5 mouse cellular contexts compared by ENCODE assay signal in the genomic region with DNA sequence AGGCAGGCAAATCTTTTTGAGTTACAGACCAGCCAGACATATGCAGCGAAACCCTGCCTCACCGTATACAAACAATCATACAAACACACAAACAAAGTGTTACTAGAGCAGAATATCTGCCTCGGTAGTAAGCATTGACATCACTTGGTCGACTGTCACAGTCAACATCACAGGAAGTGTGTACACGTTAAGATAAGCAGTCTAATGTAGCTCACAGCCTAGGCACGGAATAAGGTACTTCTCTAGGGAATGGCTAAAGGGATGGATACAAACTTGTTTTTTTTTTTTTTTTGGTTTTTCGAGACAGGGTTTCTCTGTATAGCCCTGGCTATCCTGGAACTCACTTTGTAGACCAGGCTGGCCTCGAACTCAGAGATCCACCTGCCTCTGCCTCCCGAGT. TPM values are rescaled to one million over a fixed set of nuclear protein-coding genes. Genes with fewer than 3 reads are reported as not detected.
DNase-seq lines count a peak whose midpoint lies in the region; ATAC-seq lines count a peak whose summit lies in the region.
"Not testable (repeated sequence)": the region's sequence is repeated elsewhere in the genome, so short reads cannot be mapped to it uniquely, and the experiment has no call there.

No protein-coding gene starts in this region.

- not testable (repeated sequence) for H3K9ac ChIP-seq in liver, embryonic 13.5 days

- not testable (repeated sequence) for H3K4me2 ChIP-seq in liver, embryonic 13.5 days

- H3K27me3 ChIP-seq in liver, embryonic 13.5 days: not testable (repeated sequence)

- H3K9me3 ChIP-seq in liver, embryonic 13.5 days (replicated peaks): not testable (repeated sequence)

- not testable (repeated sequence) for H3K4me3 ChIP-seq in liver, embryonic 13.5 days (replicated peaks)

- DNase-seq in 416B (ENCODE audit: low read depth): peak; percentile 46
- DNase-seq in MEL-GATA-1-ER (ENCODE audit: extremely low read depth, low read depth): peak; percentile 61
- peak; percentile 10 for DNase-seq in induced T-regulatory cell, adult 2 months (ENCODE audit: low read depth)
- not testable (repeated sequence) for DNase-seq in liver, embryonic 13.5 days

- 39% methylated on average over 9 of the region's 9 CpGs for WGBS in liver, embryonic 13.5 days (ENCODE audit: insufficient replicate concordance)

- H3K36me3 ChIP-seq in liver, embryonic 13.5 days: peaks cover 11% of the 10 kb centered on the region

- ATAC-seq in liver, embryonic 13.5 days (ENCODE audit: low read depth): peak; percentile 48; the same call in 1 of the 2 replicates
- peak; percentile 91 for ATAC-seq in megakaryocyte progenitor cell, adult 5-6 weeks (replicated peaks; ENCODE audit: poor library complexity)

- not testable (repeated sequence) for H3K27ac ChIP-seq in liver, embryonic 13.5 days

- H3K4me1 ChIP-seq in liver, embryonic 13.5 days (replicated peaks): not testable (repeated sequence)

RNA-seq across cellular contexts. Expression of a gene that starts 23.3 kb away (rescaled TPM):
- 7.6 and 7.9 TPM in 2 replicates for polyA plus RNA-seq in liver, embryonic 13.5 days (2015; fragmentation: Nextera tagmentation; extraction: Ambion mirVana)
- total RNA-seq in megakaryocyte progenitor cell, adult 5-6 weeks (2015): 50.9 and 67.2 TPM in 2 replicates
- total RNA-seq in megakaryocyte progenitor cell, adult 5-6 weeks (2017): 51.8 and 72.8 TPM in 2 replicates
